Comparison of ENCODE assay signal across 24 mouse cellular contexts in the genomic region with DNA sequence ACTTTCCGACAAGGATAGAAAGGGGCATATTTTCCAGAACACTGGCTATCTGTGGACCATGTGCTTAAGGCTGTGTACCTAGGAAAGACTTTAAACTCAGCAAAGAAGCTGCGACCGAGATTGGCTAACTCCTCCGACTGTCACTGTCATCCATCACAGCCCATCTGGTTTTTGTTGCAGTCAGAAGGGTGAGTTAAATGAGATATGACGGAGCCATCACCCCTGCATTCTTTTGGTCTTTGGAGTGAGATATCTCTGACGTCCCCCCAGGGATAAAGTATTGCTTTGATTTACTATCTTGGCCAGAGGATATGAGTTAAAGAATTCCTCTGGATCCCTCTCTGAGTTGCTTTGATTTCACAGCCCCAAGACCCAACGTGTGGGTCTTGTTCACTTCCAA.
A peak's percentile ranks its signal among the peaks of the same experiment; 100 is the strongest.
DNase-seq lines count a peak whose midpoint lies in the region; ATAC-seq and TF ChIP-seq lines count a peak whose summit lies in the region.
"Had no signal": no experiment of that assay in that cellular context is flagged by ENCODE, and none has a peak within 500 bp of the region (broad histone marks: within the 10 kb centered on the region; RNA-seq: fewer than 3 reads in every experiment).

No protein-coding gene starts in this region.

- peak; percentile 43 for DNase-seq in embryo, embryonic 10 days (ENCODE audit: low spot score)
- DNase-seq in embryo, embryonic 11 days = no peak
- DNase-seq in kidney, postnatal 0 days (ENCODE audit: low spot score) = peak; percentile 53
- DNase-seq in kidney, postnatal 4 days = peak; percentile 9 to 15
- no peak for DNase-seq in kidney, adult 8-10 months
- peak; percentile 76 for DNase-seq in NIH3T3 (ENCODE audit: low read depth)
- DNase-seq: adrenal gland, postnatal 10 days; adrenal gland, postnatal 36 days; cerebellum, adult 18-20 months; cerebellum, adult 9-10 months; cerebellum, postnatal 14 days; forebrain, postnatal 0 days; gastrocnemius, adult 2 months; gastrocnemius, postnatal 14 days; heart, adult 11 months; heart, postnatal 14 days; heart, postnatal 4 days had no signal

- no peak overlapping the region for H3K27ac ChIP-seq in kidney, postnatal 0 days
- H3K27ac ChIP-seq in kidney, embryonic 14.5 days (ENCODE audit: low read depth, low read length) = no peak overlapping the region
- H3K27ac ChIP-seq: embryonic facial prominence, embryonic 15.5 days; gastrocnemius, adult 2 months; heart, embryonic 13.5 days; hindbrain, embryonic 14.5 days; hindbrain, postnatal 0 days had no signal

- no peaks in the 10 kb centered on the region for H3K9me3 ChIP-seq in kidney, postnatal 0 days (replicated peaks; ENCODE audit: low read length)
- H3K9me3 ChIP-seq in kidney, embryonic 14.5 days (ENCODE audit: control insufficient read depth, low read length) = no peaks in the 10 kb centered on the region
- H3K9me3 ChIP-seq: embryonic facial prominence, embryonic 15.5 days; heart, embryonic 13.5 days had no signal

- no peak for TF ChIP-seq CTCF in kidney, postnatal 0 days (IDR thresholded peaks at IDR 0.05; ENCODE audit: low read depth)

- 44% methylated on average over 7 of the region's 7 CpGs for WGBS in kidney, postnatal 0 days
- 58% methylated on average over 7 of the region's 7 CpGs for WGBS in kidney, embryonic 14.5 days

- no peaks in the 10 kb centered on the region for H3K27me3 ChIP-seq in kidney, postnatal 0 days (ENCODE audit: insufficient read depth, low read length)
- H3K27me3 ChIP-seq in kidney, embryonic 14.5 days (ENCODE audit: control insufficient read depth, insufficient read depth, low read length) = no peaks in the 10 kb centered on the region
- H3K27me3 ChIP-seq: embryonic facial prominence, embryonic 15.5 days; heart, embryonic 13.5 days; Patski had no signal

- no peak overlapping the region for H3K4me2 ChIP-seq in kidney, postnatal 0 days (ENCODE audit: low read length)
- H3K4me2 ChIP-seq in kidney, embryonic 14.5 days (replicated peaks; ENCODE audit: low read depth, low read length) = no peak overlapping the region
- H3K4me2 ChIP-seq: embryonic facial prominence, embryonic 15.5 days; heart, embryonic 13.5 days; hindbrain, embryonic 14.5 days had no signal

- H3K36me3 ChIP-seq in kidney, postnatal 0 days (ENCODE audit: insufficient read depth, low read length) = no peaks in the 10 kb centered on the region
- H3K36me3 ChIP-seq in kidney, embryonic 14.5 days (ENCODE audit: control insufficient read depth, insufficient read depth, low read length) = no peaks in the 10 kb centered on the region
- H3K36me3 ChIP-seq: embryonic facial prominence, embryonic 15.5 days; heart, embryonic 13.5 days had no signal

- no peak overlapping the region for H3K4me3 ChIP-seq in kidney, postnatal 0 days (replicated peaks; ENCODE audit: low read depth, low read length)
- H3K4me3 ChIP-seq in kidney, embryonic 14.5 days (ENCODE audit: low read length) = no peak overlapping the region
- H3K4me3 ChIP-seq: embryonic facial prominence, embryonic 15.5 days; gastrocnemius, adult 2 months; heart, embryonic 13.5 days had no signal

- H3K9ac ChIP-seq in kidney, postnatal 0 days (ENCODE audit: low read depth, low read length) = no peak overlapping the region
- no peak overlapping the region for H3K9ac ChIP-seq in kidney, embryonic 14.5 days (ENCODE audit: low read depth, low read length)
- H3K9ac ChIP-seq: embryonic facial prominence, embryonic 15.5 days; forebrain, postnatal 0 days; heart, embryonic 13.5 days; hindbrain, embryonic 14.5 days had no signal

- ATAC-seq in kidney, postnatal 0 days (replicated peaks; ENCODE audit: low FRiP score, low read depth) = no peak
- no peak for ATAC-seq in kidney, embryonic 14.5 days (ENCODE audit: low FRiP score, low TSS enrichment)
- ATAC-seq: forebrain, embryonic 14.5 days; forebrain, postnatal 0 days; hindbrain, postnatal 0 days; Patski had no signal

- H3K4me1 ChIP-seq in kidney, postnatal 0 days (replicated peaks; ENCODE audit: insufficient read depth, low read length) = no peaks in the 10 kb centered on the region
- 0 out of 2 replicates have a peak, but pooled peaks cover 3% of the 10 kb centered on the region for H3K4me1 ChIP-seq in kidney, embryonic 14.5 days (ENCODE audit: control insufficient read depth, insufficient read depth, low read length)

Comparison
In these comparisons a context has a peak if more than half of its experiments do, and no peak if none do; other contexts are left out.
1. DNase-seq: peak in embryo, embryonic 10 days (single experiment), kidney, postnatal 0 days (single experiment), kidney, postnatal 4 days (2 of 2) and NIH3T3 (single experiment); none in embryo, embryonic 11 days (single experiment) and kidney, adult 8-10 months (0 of 2).